Mouse (Mus musculus) CH12.LX (cell line): ENCODE results near the gene Pde6g. TPM values are rescaled to one million over a fixed set of nuclear protein-coding genes. Genes with fewer than 3 reads are reported as not detected.

Experiments
- DNase-seq: peaks from one replicate; pipeline ENCODE4 v3.0.0-alpha.2; 2013; ENCODE audit errors: extremely low read depth
- H3K27ac ChIP-seq: 2 replicates; pipeline ENCODE4 v1.5.1; 2012; ENCODE audit warnings: low read depth, mild to moderate bottlenecking, control low read depth, moderate library complexity; ENCODE audit not compliant: insufficient read depth
- H3K27me3 ChIP-seq: replicated peaks from 2 replicates; pipeline ENCODE3; 2012; ENCODE audit warnings: inconsistent platforms
- H3K36me3 ChIP-seq, 2 experiments: replicated peaks in 1 of 2; 2 replicates each; pipeline versions ENCODE3 to v1.6.1; 2012; ENCODE audit warnings: inconsistent platforms in 1 of 2, low read length in 1 of 2, mild to moderate bottlenecking in 1 of 2, mixed read lengths in 1 of 2, moderate library complexity in 1 of 2; ENCODE audit not compliant: control insufficient read depth in 1 of 2, insufficient read depth in 1 of 2
- H3K4me1 ChIP-seq, 2 experiments: 2 replicates each; pipeline ENCODE4 v1.6.1; 2012; ENCODE audit warnings: inconsistent platforms in 1 of 2, moderate library complexity in 1 of 2; ENCODE audit not compliant: insufficient read depth in 2 of 2, control insufficient read depth in 1 of 2
- H3K4me2 ChIP-seq: 2 replicates; pipeline ENCODE4 v1.6.1; 2012; ENCODE audit warnings: low read depth, mild to moderate bottlenecking, control low read depth; ENCODE audit not compliant: poor library complexity, insufficient read depth, severe bottlenecking
- H3K4me3 ChIP-seq, 3 experiments: fragments of 150-350 bp in 1 of 3; sonication (generic) in 1 of 3; replicated peaks in 1 of 3; 2 replicates each; pipeline versions ENCODE3 to v1.5.1; 2011 to 2012; ENCODE audit warnings: low read depth in 2 of 3, low read length in 2 of 3, mild to moderate bottlenecking in 2 of 3, moderate library complexity in 2 of 3, control low read depth in 1 of 3, improper control_type of control experiment in 1 of 3, inconsistent platforms in 1 of 3, mixed read lengths in 1 of 3; ENCODE audit not compliant: poor library complexity in 1 of 3
- H3K79me2 ChIP-seq: replicated peaks from 2 replicates; pipeline ENCODE4 v1.6.1; 2012; ENCODE audit warnings: mild to moderate bottlenecking, moderate library complexity; ENCODE audit not compliant: control insufficient read depth, poor library complexity, insufficient read depth, severe bottlenecking; ENCODE audit errors: extremely low read depth
- H3K9ac ChIP-seq: 2 replicates; pipeline ENCODE4 v1.6.1; 2012; ENCODE audit warnings: low read depth, mild to moderate bottlenecking, control low read depth, moderate library complexity; ENCODE audit not compliant: insufficient read depth
- H3K9me3 ChIP-seq: replicated peaks from 2 replicates; pipeline ENCODE3; 2012; ENCODE audit warnings: low read length, inconsistent platforms, mixed read lengths
- CHD1 ChIP-seq: IDR thresholded peaks from 2 replicates; pipeline ENCODE4 v1.6.1; 2012; ENCODE audit warnings: low read depth, low read length, improper control_type of control experiment, inconsistent platforms
- CHD2 ChIP-seq: IDR thresholded peaks from 2 replicates; pipeline ENCODE4 v1.6.1; 2011; ENCODE audit warnings: low read length, improper control_type of control experiment
- E2F4 ChIP-seq: IDR thresholded peaks from 2 replicates; pipeline ENCODE4 v1.6.1; 2011; ENCODE audit warnings: low read depth, low read length, improper control_type of control experiment; ENCODE audit not compliant: insufficient replicate concordance
- EP300 ChIP-seq: IDR thresholded peaks from 2 replicates; pipeline ENCODE4 v1.6.1; 2011; ENCODE audit warnings: low read length, improper control_type of control experiment
- ETS1 ChIP-seq: conservative IDR thresholded peaks from 2 replicates; pipeline ENCODE4 v1.6.1; 2012; ENCODE audit warnings: low read depth, mild to moderate bottlenecking, inconsistent platforms, low read length, improper control_type of control experiment, moderate library complexity
- GABPA ChIP-seq: IDR thresholded peaks from 2 replicates; pipeline ENCODE4 v1.6.1; 2012; ENCODE audit warnings: low read depth, low read length, improper control_type of control experiment, inconsistent platforms; ENCODE audit not compliant: insufficient replicate concordance
- IRF4 ChIP-seq: IDR thresholded peaks from 2 replicates; pipeline ENCODE4 v1.6.1; 2014; ENCODE audit warnings: low read depth, mild to moderate bottlenecking, inconsistent platforms, low read length, improper control_type of control experiment
- JUN ChIP-seq: IDR thresholded peaks from 2 replicates; pipeline ENCODE4 v1.6.1; 2011; ENCODE audit warnings: low read depth, mild to moderate bottlenecking, low read length, improper control_type of control experiment, moderate library complexity; ENCODE audit not compliant: insufficient read depth
- JUND ChIP-seq: conservative IDR thresholded peaks from 2 replicates; pipeline ENCODE4 v1.6.1; 2011; ENCODE audit warnings: low read depth, low read length, improper control_type of control experiment
- MAZ ChIP-seq: IDR thresholded peaks from 2 replicates; pipeline ENCODE4 v1.6.1; 2012; ENCODE audit warnings: low read depth, mild to moderate bottlenecking, inconsistent platforms, low read length, improper control_type of control experiment, moderate library complexity
- MYC ChIP-seq: IDR thresholded peaks from 2 replicates; pipeline ENCODE4 v1.6.1; 2011; ENCODE audit warnings: low read depth, mild to moderate bottlenecking, improper control_type of control experiment, low read length
- NELFE ChIP-seq: IDR thresholded peaks from 2 replicates; pipeline ENCODE4 v1.6.1; 2011; ENCODE audit warnings: low read depth, low read length, improper control_type of control experiment
- PAX5 ChIP-seq: IDR thresholded peaks from 2 replicates; pipeline ENCODE4 v1.6.1; 2012; ENCODE audit warnings: low read length, inconsistent platforms, mixed read lengths
- POLR2AphosphoS2 ChIP-seq: IDR thresholded peaks from 2 replicates; pipeline ENCODE4 v1.6.1; 2011; ENCODE audit warnings: low read depth, low read length, improper control_type of control experiment
- RAD21 ChIP-seq: IDR thresholded peaks from 2 replicates; pipeline ENCODE4 v1.6.1; 2011; ENCODE audit warnings: low read depth, mild to moderate bottlenecking, low read length, improper control_type of control experiment, moderate library complexity
- SMC3 ChIP-seq: IDR thresholded peaks from 2 replicates; pipeline ENCODE4 v1.6.1; 2011; ENCODE audit warnings: low read depth, low read length, improper control_type of control experiment
- TCF12 ChIP-seq: IDR thresholded peaks from 2 replicates; pipeline ENCODE4 v1.6.1; 2014; ENCODE audit warnings: low read depth, mild to moderate bottlenecking, inconsistent platforms, low read length, improper control_type of control experiment
- UBTF ChIP-seq: IDR thresholded peaks from 2 replicates; pipeline ENCODE4 v1.6.1; 2012; ENCODE audit warnings: low read depth, mild to moderate bottlenecking, inconsistent platforms, low read length, improper control_type of control experiment, moderate library complexity
- USF1 ChIP-seq: IDR thresholded peaks from 2 replicates; pipeline ENCODE4 v1.6.1; 2014; ENCODE audit warnings: low read depth, mild to moderate bottlenecking, inconsistent platforms, low read length, improper control_type of control experiment
- ZKSCAN1 ChIP-seq: IDR thresholded peaks from 2 replicates; pipeline ENCODE4 v1.6.1; 2012; ENCODE audit warnings: low read depth, inconsistent platforms, low read length, improper control_type of control experiment, borderline replicate concordance
- ZMIZ1 ChIP-seq: IDR thresholded peaks from 2 replicates; pipeline ENCODE4 v1.6.1; 2012; ENCODE audit warnings: low read depth, mild to moderate bottlenecking, inconsistent platforms, low read length, improper control_type of control experiment
- ZNF384 ChIP-seq: IDR thresholded peaks from 2 replicates; pipeline ENCODE4 v1.6.1; 2012; ENCODE audit warnings: low read depth, low read length, improper control_type of control experiment, inconsistent platforms
- dilution Hi-C: fragments of 300-500 bp; cut with MboI; formaldehyde crosslinking; loops from 2 replicates; pipeline ENCODE4 v1.14.3; 2020; ENCODE audit warnings: low sequenced_read_pairs; ENCODE audit not compliant: extremely low pct_unique_long_range_greater_than_20kb, extremely low pct_ligation_motif_present
- in situ Hi-C: fragments of 300-500 bp; cut with MboI; formaldehyde crosslinking; loops from 3 replicates; pipeline ENCODE4 v1.14.3; 2019; ENCODE audit warnings: low sequenced_read_pairs, low pct_ligation_motif_present, low pct_unique_long_range_greater_than_20kb, mixed read lengths
- polyA plus RNA-seq: library from polyadenylated mRNA; unstranded; fragments of >175 nt; gene quantifications from 2 replicates; pipeline ENCODE4 v1.2.1, GENCODE M21; 2012; ENCODE audit warnings: low read depth; ENCODE audit not compliant: insufficient read length
- total RNA-seq, 2 experiments: library from RNA; depleted of rRNA; stranded (reverse); fragments of 300-350 nt in 1 of 2; fragments of >200 nt in 1 of 2; gene quantifications; 2 replicates each; pipeline ENCODE4 v1.2.3; 2012 to 2014

The Pde6g gene
- total and polyA plus RNA-seq, 3 experiments = 0.34 TPM; not detected in 1

GRCm38 (mm10) chr11:120442344-120442743 lies 11.0 kb downstream of the Pde6g start, which contains the start of gene Tspan10:
Gene Tspan10, plus strand, starts transcription at chr11:120442644.
- H3K9ac ChIP-seq = no peak within 1 kb of the TSS
- no peak within 1 kb of the TSS for H3K4me3 ChIP-seq
- no peak within 1 kb of the TSS for H3K27ac ChIP-seq
- no peaks in the 10 kb centered on the region for H3K36me3 ChIP-seq
- dilution Hi-C loops = no loop called here
- DNase-seq = no peak
- no peaks in the 10 kb centered on the region for H3K27me3 ChIP-seq
- no peaks in the 10 kb centered on the region for H3K9me3 ChIP-seq
- H3K79me2 ChIP-seq = peaks cover 1% of the 10 kb centered on the region
- in situ Hi-C loops = no loop called here
- TF ChIP-seq MYC (no peak), SMC3 (no peak), ZMIZ1 (no peak), UBTF (no peak), GABPA (no peak), TCF12 (no peak)
- no peak within 1 kb of the TSS for H3K4me2 ChIP-seq
- H3K4me1 ChIP-seq = peaks cover 19 to 29% of the 10 kb centered on the region in 2 experiments

DNA sequence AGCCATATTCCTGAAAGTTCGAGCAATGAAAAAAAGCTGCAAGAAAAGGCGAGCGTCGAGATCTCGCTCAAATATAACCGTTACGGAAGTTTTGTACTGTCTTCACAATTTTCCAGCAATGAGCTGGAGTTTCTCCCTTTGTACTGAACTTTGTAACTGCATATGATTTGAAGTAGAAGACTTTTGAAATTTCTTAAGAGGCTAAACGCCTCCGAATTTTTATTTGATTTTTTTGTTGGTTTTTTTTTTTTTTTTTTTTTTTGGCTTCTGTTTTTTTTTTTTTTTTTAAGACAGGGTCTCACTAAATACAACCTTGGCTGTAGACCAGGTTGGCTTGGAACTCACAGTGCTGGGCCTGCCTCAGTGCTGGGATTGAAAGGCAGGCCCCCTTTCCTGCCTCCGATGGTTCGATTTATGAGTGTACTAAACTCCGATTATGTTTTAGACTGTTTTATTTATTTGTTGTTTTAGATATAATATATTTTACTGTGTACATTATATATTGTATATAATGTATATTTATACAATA lies 15.4 kb downstream of the Pde6g start:
- H3K9ac ChIP-seq = peak overlapping the region; percentile 79

DNA sequence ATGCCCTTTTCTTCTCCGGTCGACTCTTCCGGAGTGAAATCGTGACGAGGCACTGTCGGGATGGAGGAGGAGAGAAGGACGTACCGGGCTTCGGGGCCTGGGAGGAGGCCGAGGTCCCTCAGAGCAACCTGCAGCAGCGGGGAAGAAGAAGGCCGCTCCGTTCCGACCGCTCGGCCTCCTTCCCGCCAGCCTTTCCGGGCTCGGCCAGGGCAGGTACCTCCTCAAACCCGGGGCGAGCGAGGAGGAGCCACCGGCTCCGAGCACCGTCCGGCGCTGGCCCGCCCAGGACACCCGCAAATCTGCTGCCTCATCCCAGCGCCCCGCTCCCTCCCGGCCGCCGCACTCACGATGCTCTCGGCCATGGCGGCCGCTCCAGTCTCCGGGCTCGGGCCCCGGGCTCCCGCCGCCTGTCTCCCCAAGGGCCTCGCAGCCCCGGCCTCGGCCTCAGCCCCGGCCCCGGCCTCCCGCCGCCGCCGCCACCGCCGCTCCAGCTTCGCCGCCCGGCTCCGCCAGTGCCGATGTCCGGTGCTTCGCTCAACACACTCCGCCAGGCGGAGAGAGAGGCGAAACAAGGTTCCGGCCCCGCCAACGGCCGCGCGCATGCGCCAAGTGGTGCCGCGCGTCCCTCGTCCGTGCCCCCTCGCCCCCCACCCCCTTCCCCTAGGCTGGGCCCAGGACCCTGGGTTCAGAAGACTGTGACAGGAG lies 16.0 kb downstream of the Pde6g start, which contains the start of gene Nploc4:
TSS of gene Nploc4 (minus strand) at position 557 of the 705 bp plus-strand sequence.
- peak within 1 kb of the TSS; percentile 33 for H3K27ac ChIP-seq
- peak within 1 kb of the TSS; percentile 79 for H3K9ac ChIP-seq
- peak; percentile 89 for DNase-seq
- dilution Hi-C loops = no loop called here
- peak within 1 kb of the TSS; percentile 86 to 97 (median 86) for H3K4me3 ChIP-seq
- no peaks in the 10 kb centered on the region for H3K9me3 ChIP-seq
- H3K27me3 ChIP-seq = no peaks in the 10 kb centered on the region
- H3K79me2 ChIP-seq = peaks cover 36% of the 10 kb centered on the region
- H3K4me2 ChIP-seq = peak within 1 kb of the TSS; percentile 98
- H3K36me3 ChIP-seq = peaks cover 26 to 33% of the 10 kb centered on the region in 2 experiments
- peaks cover 3 to 14% of the 10 kb centered on the region in 2 experiments; a peak in 3 of 4 replicates for H3K4me1 ChIP-seq
- in situ Hi-C loops = loop anchor here (5.0 kb wide), 1 partner anchor 35 kb away; no protein-coding TSS in a partner anchor
- TF ChIP-seq E2F4 = 0 out of 2 replicates have a peak, but pooled peaks have one; percentile 26
- TF ChIP-seq ZKSCAN1 = no peak; the same call in 1 of the 2 replicates
- TF ChIP-seq TCF12 = peak; percentile 96
- no peak for TF ChIP-seq EP300
- TF ChIP-seq MAZ = peak; percentile 87; the same call in 1 of the 2 replicates
- no peak for TF ChIP-seq JUND
- TF ChIP-seq IRF4 = peak; percentile 81
- 0 out of 2 replicates have a peak, but pooled peaks have one; percentile 51 for TF ChIP-seq CHD2
- TF ChIP-seq NELFE = peak; percentile 95
- peak; percentile 34 for TF ChIP-seq ETS1
- TF ChIP-seq RAD21 = no peak
- TF ChIP-seq SMC3 = no peak
- TF ChIP-seq JUN = no peak
- no peak; the same call in 1 of the 2 replicates for TF ChIP-seq POLR2AphosphoS2
- TF ChIP-seq USF1 = no peak
- peak; percentile 25; the same call in 1 of the 2 replicates for TF ChIP-seq GABPA
- no peak; the same call in 1 of the 2 replicates for TF ChIP-seq CHD1
- TF ChIP-seq ZMIZ1 = peak; percentile 93

More for the DNA sequence above, 15.4 kb downstream of the Pde6g start:
- Histone ChIP-seq H3K27me3 (no peaks in the 10 kb centered on the region), H3K9me3 (no peaks in the 10 kb centered on the region), H3K4me1 (peaks cover 3 to 17% of the 10 kb centered on the region in 2 experiments; a peak in 3 of 4 replicates), H3K4me2 (no peak overlapping the region), H3K36me3 (peaks cover 20 to 27% of the 10 kb centered on the region in 2 experiments), H3K79me2 (peaks cover 36% of the 10 kb centered on the region), H3K4me3 (peak overlapping the region; percentile 43 to 86 (median 50)), H3K27ac (no peak overlapping the region)
- in situ Hi-C loops = loop anchor here (5.0 kb wide), 1 partner anchor 34 kb away; no protein-coding TSS in a partner anchor
- dilution Hi-C loops = no loop called here
- no peak for DNase-seq
- TF ChIP-seq ZNF384 (peak; percentile 93), MAZ (peak; percentile 8; the same call in 1 of the 2 replicates), PAX5 (no peak)
